Mouse (Mus musculus): ENCODE measurements at regions not wholly inside any gene's neighbourhood (a gene's known extent, or its start where the extent isn't known, plus 50 kb on each side); places are given as distances from the start of the nearest gene placed in this dataset.

DNA sequence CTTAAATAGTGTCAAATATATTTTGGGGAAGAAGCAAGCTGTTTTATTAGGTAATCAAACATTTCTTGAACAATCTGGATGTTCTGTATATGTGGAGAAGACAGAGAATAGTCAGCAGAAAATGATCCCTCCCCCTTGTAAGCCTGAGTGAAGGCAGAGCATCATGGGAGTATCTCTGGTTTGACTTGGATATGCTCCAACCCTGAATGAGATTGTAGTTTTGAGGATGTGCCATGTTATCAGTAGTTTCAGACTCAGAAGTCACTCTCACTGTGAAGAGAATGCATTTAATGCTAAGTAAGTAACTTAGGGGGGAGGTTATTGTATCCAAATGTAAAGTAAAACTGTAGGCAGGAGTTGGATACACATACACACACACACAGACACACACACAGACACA, 95.3 kb upstream of the Tmc1 start:
- TF ChIP-seq POLR2A (IDR thresholded peaks at IDR 0.05; ENCODE audit: borderline replicate concordance, control insufficient read depth, low read depth, low read length) = no peak
- no peak for TF ChIP-seq CTCF (IDR thresholded peaks at IDR 0.05; ENCODE audit: control insufficient read depth, insufficient read depth, low read length)

Measured in bone marrow, adult 2 months (tissue).